18 mouse cellular contexts compared by ENCODE assay signal in genomic region chr3:90134483-90134882, GRCm38 (mm10). TPM values are rescaled to one million over a fixed set of nuclear protein-coding genes. Genes with fewer than 3 reads are reported as not detected.
A peak's percentile ranks its signal among the peaks of the same experiment; 100 is the strongest.
DNase-seq lines count a peak whose midpoint lies in the region; ATAC-seq lines count a peak whose summit lies in the region.
"Had no signal": no experiment of that assay in that cellular context is flagged by ENCODE, and none has a peak within 500 bp of the region (broad histone marks: within the 10 kb centered on the region; RNA-seq: fewer than 3 reads in every experiment).

No protein-coding gene starts in this region.

- H3K9ac ChIP-seq in kidney, embryonic 14.5 days (ENCODE audit: low read depth, low read length), result no peak overlapping the region
- H3K9ac ChIP-seq: hindbrain, embryonic 14.5 days; limb, embryonic 15.5 days; liver, postnatal 0 days; midbrain, embryonic 12.5 days had no signal

- H3K9me3 ChIP-seq in kidney, embryonic 14.5 days (ENCODE audit: control insufficient read depth, low read length), result no peaks in the 10 kb centered on the region
- no peaks in the 10 kb centered on the region for H3K9me3 ChIP-seq in hindbrain, embryonic 10.5 days
- H3K9me3 ChIP-seq: limb, embryonic 15.5 days; midbrain, embryonic 12.5 days had no signal

- H3K4me2 ChIP-seq in kidney, embryonic 14.5 days (replicated peaks; ENCODE audit: low read depth, low read length), result no peak overlapping the region
- H3K4me2 ChIP-seq: hindbrain, embryonic 14.5 days; limb, embryonic 15.5 days; midbrain, embryonic 12.5 days had no signal

- H3K4me1 ChIP-seq in kidney, embryonic 14.5 days (ENCODE audit: control insufficient read depth, insufficient read depth, low read length), result no peaks in the 10 kb centered on the region
- H3K4me1 ChIP-seq in hindbrain, embryonic 10.5 days (replicated peaks), result no peaks in the 10 kb centered on the region
- H3K4me1 ChIP-seq: limb, embryonic 15.5 days; midbrain, embryonic 12.5 days had no signal

- DNase-seq in kidney, adult 8-10 months, result no peak
- peak; percentile 52 for DNase-seq in ovary, adult 18-20 months (ENCODE audit: low spot score)
- DNase-seq in ovary, postnatal 10 days (ENCODE audit: low spot score), result no peak
- peak; percentile 10 for DNase-seq in forelimb bud, embryonic 11.5 days (ENCODE audit: low read depth, low spot score)
- DNase-seq in layer of hippocampus, adult 18-20 months (ENCODE audit: low spot score in 2 of 2), result no peak
- DNase-seq in hindbrain, embryonic 10.5 days (ENCODE audit: low spot score), result no peak
- DNase-seq: cerebellum, adult 11-12 months; heart, adult 18-20 months; kidney, adult 2 months; liver, postnatal 0 days; right cerebral cortex, adult 18-20 months; thymus, postnatal 4 days had no signal

- no peaks in the 10 kb centered on the region for H3K27me3 ChIP-seq in kidney, embryonic 14.5 days (ENCODE audit: control insufficient read depth, insufficient read depth, low read length)
- no peaks in the 10 kb centered on the region for H3K27me3 ChIP-seq in hindbrain, embryonic 10.5 days (ENCODE audit: insufficient read depth, poor library complexity, severe bottlenecking)
- H3K27me3 ChIP-seq: limb, embryonic 15.5 days; midbrain, embryonic 12.5 days had no signal

- peak; percentile 77 for ATAC-seq in kidney, embryonic 14.5 days (ENCODE audit: low FRiP score, low TSS enrichment)
- ATAC-seq: forebrain, embryonic 14.5 days had no signal

- H3K27ac ChIP-seq in kidney, embryonic 14.5 days (ENCODE audit: low read depth, low read length), result peak overlapping the region; percentile 11; the same call in 1 of the 2 replicates
- H3K27ac ChIP-seq in hindbrain, embryonic 10.5 days, result no peak overlapping the region
- H3K27ac ChIP-seq: hindbrain, embryonic 14.5 days; limb, embryonic 15.5 days; midbrain, embryonic 12.5 days had no signal

- 9% methylated on average over 3 of the region's 3 CpGs for WGBS in kidney, embryonic 14.5 days
- WGBS in hindbrain, embryonic 10.5 days, result 73% methylated on average over 3 of the region's 3 CpGs

- no peaks in the 10 kb centered on the region for H3K36me3 ChIP-seq in kidney, embryonic 14.5 days (ENCODE audit: control insufficient read depth, insufficient read depth, low read length)
- no peaks in the 10 kb centered on the region for H3K36me3 ChIP-seq in hindbrain, embryonic 10.5 days
- H3K36me3 ChIP-seq: limb, embryonic 15.5 days; midbrain, embryonic 12.5 days had no signal

- H3K4me3 ChIP-seq in kidney, embryonic 14.5 days (ENCODE audit: low read length), result no peak overlapping the region
- no peak overlapping the region for H3K4me3 ChIP-seq in hindbrain, embryonic 10.5 days
- H3K4me3 ChIP-seq: limb, embryonic 15.5 days; midbrain, embryonic 12.5 days; myocyte had no signal

RNA-seq across cellular contexts. Expression of gene Nup210l, which starts 30.6 kb away (rescaled TPM):
- polyA plus RNA-seq in kidney, embryonic 14.5 days (2014; fragmentation: Nextera tagmentation; extraction: Ambion mirVana), result 0.47 and 0.76 TPM in 2 replicates
- total RNA-seq in layer of hippocampus, adult 18-20 months (2021), result under 1 TPM; 0.28 to 0.32 TPM
- polyA plus RNA-seq in hindbrain, embryonic 10.5 days (2016; fragmentation: Nextera tagmentation; extraction: Ambion mirVana), result 0.50 and 0.56 TPM in 2 replicates

Comparison
In these comparisons a context has a peak if more than half of its experiments do, and no peak if none do; other contexts are left out.
1. DNase-seq: peak in ovary, adult 18-20 months (single experiment) and forelimb bud, embryonic 11.5 days (single experiment); none in kidney, adult 8-10 months (0 of 2), ovary, postnatal 10 days (single experiment), layer of hippocampus, adult 18-20 months (0 of 2) and hindbrain, embryonic 10.5 days (single experiment).